Mouse (Mus musculus): ENCODE results near the gene 2210408I21Rik.

- TF ChIP-seq POLR2A (IDR thresholded peaks at IDR 0.05; ENCODE audit: control insufficient read depth in 1 of 2, insufficient read depth in 1 of 2, low read depth in 1 of 2, low read length in 2 of 2, poor library complexity in 1 of 2) (no peak), EP300 (IDR thresholded peaks at IDR 0.05; ENCODE audit: low read depth in 1 of 2, low read length in 2 of 2) (no peak), MYC (IDR thresholded peaks at IDR 0.05; ENCODE audit: low read depth, low read length) (no peak), CTCF (IDR thresholded peaks at IDR 0.05 in 2 of 3, conservative IDR thresholded peaks at IDR 0.05 in 1 of 3; ENCODE audit: control insufficient read depth in 1 of 3, insufficient read depth in 1 of 3, low read depth in 2 of 3, low read length in 3 of 3, poor library complexity in 1 of 3, severe bottlenecking in 1 of 3) (no peak), MAX (IDR thresholded peaks at IDR 0.05; ENCODE audit: low read length) (no peak), E2F4 (IDR thresholded peaks at IDR 0.05; ENCODE audit: borderline replicate concordance, low read depth, low read length) (no peak)
Measured at GRCm38 (mm10) chr13:77131132-77131531, 4.2 kb upstream of the 2210408I21Rik start.

Data from MEL (cell line).